Mouse (Mus musculus): ENCODE measurements at regions not wholly inside any gene's neighbourhood (a gene's known extent, or its start where the extent isn't known, plus 50 kb on each side); places are given as distances from the start of the nearest gene placed in this dataset.
"Not testable (repeated sequence)": the region's sequence is repeated elsewhere in the genome, so short reads cannot be mapped to it uniquely, and the experiment has no call there.

GRCm38 (mm10) chr17:6489926-6490564 is 60.1 kb downstream of the Dynlt1b start:
- not testable (repeated sequence) for TF ChIP-seq CTCF, EP300 (IDR thresholded peaks at IDR 0.05; ENCODE audit: low read depth)
